Mouse (Mus musculus) C2C12 (cell line): ENCODE data around the gene Pfkl. TPM values are rescaled to one million over a fixed set of nuclear protein-coding genes. Genes with fewer than 3 reads are reported as not detected.
"Not testable (repeated sequence)": the region's sequence is repeated elsewhere in the genome, so short reads cannot be mapped to it uniquely, and the experiment has no call there.

Experiments
- H3K27me3 ChIP-seq: one replicate; pipeline ENCODE4 v1.6.1; 2011; ENCODE audit not compliant: control insufficient read depth, insufficient read depth, insufficient read length
- H3K36me3 ChIP-seq: one replicate; pipeline ENCODE4 v1.6.1; 2011; ENCODE audit not compliant: control insufficient read depth, insufficient read depth
- H3K4me3 ChIP-seq: one replicate; pipeline ENCODE4 v1.5.1; 2011; ENCODE audit warnings: mild to moderate bottlenecking, control low read depth; ENCODE audit not compliant: poor library complexity, insufficient read depth, severe bottlenecking
- H3K79me2 ChIP-seq: one replicate; pipeline ENCODE4 v1.6.1; 2011; ENCODE audit not compliant: control insufficient read depth, insufficient read depth
- H3K79me3 ChIP-seq: one replicate; pipeline ENCODE4 v1.6.1; 2011; ENCODE audit warnings: low read depth, control low read depth
- H3ac ChIP-seq: one replicate; pipeline ENCODE3; 2011; ENCODE audit warnings: low read depth; ENCODE audit not compliant: control insufficient read depth, insufficient read length
- CEBPB ChIP-seq: IDR thresholded peaks from one replicate; pipeline ENCODE4 v1.6.1; 2011; ENCODE audit warnings: low read depth, mild to moderate bottlenecking, control low read depth, moderate library complexity
- CTCF ChIP-seq: IDR thresholded peaks from one replicate; pipeline ENCODE4 v1.5.1; 2011; ENCODE audit not compliant: control insufficient read depth, insufficient read depth, insufficient read length
- FOSL1 ChIP-seq: IDR thresholded peaks from one replicate; pipeline ENCODE4 v1.8.0; 2011; ENCODE audit warnings: mild to moderate bottlenecking, low read length; ENCODE audit not compliant: poor library complexity, insufficient read depth, severe bottlenecking
- MAX ChIP-seq: IDR thresholded peaks from one replicate; pipeline ENCODE4 v1.6.1; 2011; ENCODE audit warnings: mild to moderate bottlenecking, control low read depth
- MYOD1 ChIP-seq: IDR thresholded peaks from one replicate; pipeline ENCODE4 v1.6.1; 2011; ENCODE audit warnings: low read depth; ENCODE audit not compliant: control insufficient read depth, insufficient read length
- MYOG ChIP-seq: IDR thresholded peaks from one replicate; pipeline ENCODE4 v1.6.1; 2011; ENCODE audit not compliant: control insufficient read depth, insufficient read length; ENCODE audit errors: extremely low read depth
- USF1 ChIP-seq: IDR thresholded peaks from one replicate; pipeline ENCODE4 v1.6.1; 2011; ENCODE audit warnings: low read depth, mild to moderate bottlenecking, control low read depth, moderate library complexity
- polyA plus RNA-seq: library from polyadenylated mRNA; unstranded; fragments of >200 nt; fragmentation: generic; extraction: Trizol; gene quantifications from one replicate; pipeline ENCODE4 v1.2.1, GENCODE M21; 2012; ENCODE audit warnings: missing spikeins

The Pfkl gene
- polyA plus RNA-seq, 1 experiment = 45.2 TPM

GRCm38 (mm10) chr10:78031987-78032386 lies 22.1 kb upstream of the Pfkl start:
- no peaks in the 10 kb centered on the region for H3K79me3 ChIP-seq
- TF ChIP-seq MYOD1 (no peak), USF1 (no peak), MAX (no peak), MYOG (no peak), CEBPB (no peak)
- H3ac ChIP-seq = no peak overlapping the region
- no peaks in the 10 kb centered on the region for H3K36me3 ChIP-seq
- H3K27me3 ChIP-seq = peaks cover 25% of the 10 kb centered on the region
- no peaks in the 10 kb centered on the region for H3K79me2 ChIP-seq
- no peak overlapping the region for H3K4me3 ChIP-seq

- TF ChIP-seq FOSL1 (no peak), MYOG (no peak), CTCF (no peak), MAX (no peak), CEBPB (no peak), MYOD1 (no peak), USF1 (no peak)
- no peak overlapping the region for H3K4me3 ChIP-seq
- H3K36me3 ChIP-seq = no peaks in the 10 kb centered on the region
- no peaks in the 10 kb centered on the region for H3K79me2 ChIP-seq
- H3K27me3 ChIP-seq = peaks cover 7% of the 10 kb centered on the region
- H3K79me3 ChIP-seq = no peaks in the 10 kb centered on the region
- no peak overlapping the region for H3ac ChIP-seq
These were observed 19.2 kb upstream of the Pfkl start for GRCm38 (mm10) chr10:78029080-78029479.

GRCm38 (mm10) chr10:78028129-78028528 lies 18.2 kb upstream of the Pfkl start:
- no peak overlapping the region for H3ac ChIP-seq
- H3K36me3 ChIP-seq = no peaks in the 10 kb centered on the region
- no peaks in the 10 kb centered on the region for H3K79me3 ChIP-seq
- peaks cover 6% of the 10 kb centered on the region for H3K27me3 ChIP-seq
- no peak for TF ChIP-seq MYOD1
- peak; percentile 37 for TF ChIP-seq CTCF
- no peak overlapping the region for H3K4me3 ChIP-seq
- no peaks in the 10 kb centered on the region for H3K79me2 ChIP-seq

GRCm38 (mm10) chr10:78025453-78025852 lies 15.6 kb upstream of the Pfkl start:
- H3K79me3 ChIP-seq, H3K79me2 ChIP-seq, H3K27me3 ChIP-seq, H3K36me3 ChIP-seq, H3ac ChIP-seq, H3K4me3 ChIP-seq: not testable (repeated sequence)

GRCm38 (mm10) chr10:78019984-78020383 lies 10.1 kb upstream of the Pfkl start:
- H3K36me3 ChIP-seq, H3K79me2 ChIP-seq, H3ac ChIP-seq, H3K79me3 ChIP-seq, H3K4me3 ChIP-seq: not testable (repeated sequence)
- H3K27me3 ChIP-seq = peaks cover 13% of the 10 kb centered on the region

- Histone ChIP-seq H3ac (no peak overlapping the region), H3K4me3 (no peak overlapping the region), H3K27me3 (peaks cover 13% of the 10 kb centered on the region), H3K79me2 (no peaks in the 10 kb centered on the region), H3K36me3 (no peaks in the 10 kb centered on the region), H3K79me3 (no peaks in the 10 kb centered on the region)
- TF ChIP-seq MYOG (no peak), CEBPB (no peak), FOSL1 (no peak), CTCF (no peak), USF1 (no peak), MYOD1 (no peak), MAX (no peak)
These were observed 9.4 kb upstream of the Pfkl start for GRCm38 (mm10) chr10:78019291-78019690.

- Histone ChIP-seq H3K27me3 (peaks cover 13% of the 10 kb centered on the region), H3K36me3 (no peaks in the 10 kb centered on the region), H3K79me3 (no peaks in the 10 kb centered on the region), H3K4me3 (no peak overlapping the region), H3K79me2 (no peaks in the 10 kb centered on the region), H3ac (no peak overlapping the region)
- peak; percentile 90 for TF ChIP-seq CTCF
- no peak for TF ChIP-seq FOSL1
- TF ChIP-seq CEBPB = no peak
- no peak for TF ChIP-seq USF1
- TF ChIP-seq MYOD1 = no peak
- TF ChIP-seq MAX = no peak
These were observed 8.9 kb upstream of the Pfkl start for GRCm38 (mm10) chr10:78018797-78019203.
